In the genomic region with DNA sequence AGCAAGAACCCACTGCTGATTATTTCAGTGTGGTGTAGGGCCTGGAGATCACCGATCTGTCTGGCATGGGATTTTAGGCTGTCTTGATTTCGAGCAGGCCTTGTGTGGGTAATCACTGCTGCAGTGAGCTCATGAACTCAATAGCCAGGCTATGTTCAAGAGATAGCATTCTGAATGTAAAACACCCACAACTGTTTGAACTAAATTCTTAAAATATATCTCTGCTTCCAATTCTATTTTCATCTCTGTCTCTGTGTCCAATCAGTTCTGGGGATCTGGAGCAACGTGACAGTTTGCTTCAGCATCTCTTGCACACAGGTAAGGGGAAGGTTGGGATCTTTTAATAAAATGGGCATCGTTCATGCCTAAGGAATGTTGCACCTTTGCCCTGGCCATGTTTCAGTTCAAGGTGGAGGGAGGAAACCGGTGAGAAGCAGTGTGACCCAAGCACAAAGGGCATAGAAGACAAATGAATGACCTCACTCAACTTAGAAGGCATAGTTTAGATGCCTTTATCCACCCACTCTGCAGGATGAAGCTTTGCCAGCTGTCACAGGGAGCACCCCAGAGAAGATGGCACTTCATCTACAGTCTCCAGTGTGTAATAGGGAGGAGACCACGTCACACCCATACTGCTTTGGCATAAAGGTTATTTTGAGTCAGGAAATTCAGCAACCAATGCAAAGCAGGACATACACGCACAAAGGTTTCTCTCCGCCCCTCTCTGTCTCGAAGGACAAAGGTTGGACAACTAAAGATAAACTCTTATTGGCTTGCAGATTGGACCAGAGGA, we compare ENCODE assay signal across 8 mouse cellular contexts. TPM values are rescaled to one million over a fixed set of nuclear protein-coding genes. Genes with fewer than 3 reads are reported as not detected.
DNase-seq lines count a peak whose midpoint lies in the region; ATAC-seq and TF ChIP-seq lines count a peak whose summit lies in the region.

No protein-coding gene starts in this region.

- dilution Hi-C loops in CH12.LX (cut with MboI; ENCODE audit: extremely low pct_ligation_motif_present, extremely low pct_unique_long_range_greater_than_20kb, low sequenced_read_pairs): no loop called here

- no peak for TF ChIP-seq POLR2A in CH12.LX (IDR thresholded peaks at IDR 0.05; ENCODE audit: low read depth, low read length)

- TF ChIP-seq EP300 in CH12.LX (IDR thresholded peaks at IDR 0.05; ENCODE audit: low read length): no peak

- no peak for TF ChIP-seq CTCF in CH12.LX (conservative IDR thresholded peaks at IDR 0.05 in 1 of 2, IDR thresholded peaks at IDR 0.05 in 1 of 2; ENCODE audit: low read depth in 2 of 2, low read length in 2 of 2)
- TF ChIP-seq CTCF in intestine, postnatal 0 days (IDR thresholded peaks at IDR 0.05; ENCODE audit: low read depth): no peak

- no peaks in the 10 kb centered on the region for H3K27me3 ChIP-seq in CH12.LX (replicated peaks)
- H3K27me3 ChIP-seq in embryonic facial prominence, embryonic 10.5 days (replicated peaks; ENCODE audit: low read depth, poor library complexity, severe bottlenecking): no peaks in the 10 kb centered on the region
- no peaks in the 10 kb centered on the region for H3K27me3 ChIP-seq in intestine, postnatal 0 days (replicated peaks; ENCODE audit: control insufficient read depth, insufficient read depth, low read length)
- no peaks in the 10 kb centered on the region; the same call in 1 of the 2 replicates for H3K27me3 ChIP-seq in midbrain, embryonic 10.5 days (ENCODE audit: low read depth, poor library complexity, severe bottlenecking)

- H3K9ac ChIP-seq in CH12.LX (ENCODE audit: insufficient read depth, low read depth): 0 out of 2 replicates have a peak overlapping the region, but pooled peaks have one; percentile 73
- no peak overlapping the region for H3K9ac ChIP-seq in intestine, postnatal 0 days (ENCODE audit: low read depth, low read length)

- 64% methylated on average over 9 of the region's 9 CpGs for WGBS in embryonic facial prominence, embryonic 10.5 days
- 33% methylated on average over 9 of the region's 9 CpGs for WGBS in intestine, postnatal 0 days
- 65% methylated on average over 9 of the region's 9 CpGs for WGBS in midbrain, embryonic 10.5 days

- no peaks in the 10 kb centered on the region for H3K9me3 ChIP-seq in CH12.LX (replicated peaks; ENCODE audit: low read length)
- H3K9me3 ChIP-seq in embryonic facial prominence, embryonic 10.5 days: no peaks in the 10 kb centered on the region
- H3K9me3 ChIP-seq in intestine, postnatal 0 days (ENCODE audit: control insufficient read depth): no peaks in the 10 kb centered on the region
- H3K9me3 ChIP-seq in midbrain, embryonic 10.5 days (replicated peaks): no peaks in the 10 kb centered on the region

- TF ChIP-seq RAD21 in CH12.LX (IDR thresholded peaks at IDR 0.05; ENCODE audit: low read depth, low read length): no peak

- H3K27ac ChIP-seq in CH12.LX (ENCODE audit: insufficient read depth, low read depth): peak overlapping the region; percentile 56; the same call in 1 of the 2 replicates
- H3K27ac ChIP-seq in embryonic facial prominence, embryonic 10.5 days (replicated peaks): no peak overlapping the region
- peak overlapping the region; percentile 74 for H3K27ac ChIP-seq in intestine, postnatal 0 days (ENCODE audit: low read depth, low read length)
- no peak overlapping the region for H3K27ac ChIP-seq in midbrain, embryonic 10.5 days (replicated peaks)

- peak; percentile 73 for ATAC-seq in intestine, postnatal 0 days

- no peaks in the 10 kb centered on the region for H3K79me2 ChIP-seq in CH12.LX (replicated peaks; ENCODE audit: control insufficient read depth, extremely low read depth, insufficient read depth, poor library complexity, severe bottlenecking)

- H3K36me3 ChIP-seq in CH12.LX (replicated peaks in 1 of 2; ENCODE audit: control insufficient read depth in 1 of 2, insufficient read depth in 1 of 2, low read length in 1 of 2): no peaks in the 10 kb centered on the region
- no peaks in the 10 kb centered on the region for H3K36me3 ChIP-seq in embryonic facial prominence, embryonic 10.5 days (replicated peaks)
- H3K36me3 ChIP-seq in intestine, postnatal 0 days (ENCODE audit: control insufficient read depth, insufficient read depth): no peaks in the 10 kb centered on the region
- H3K36me3 ChIP-seq in midbrain, embryonic 10.5 days: no peaks in the 10 kb centered on the region

- DNase-seq in heart, adult 11 months: peak; percentile 92
- DNase-seq in heart, postnatal 10 days: no peak
- DNase-seq in CH12.LX (ENCODE audit: extremely low read depth): peak; percentile 63
- DNase-seq in embryonic facial prominence, embryonic 10.5 days (ENCODE audit: low spot score): no peak
- no peak for DNase-seq in midbrain, embryonic 10.5 days (ENCODE audit: low spot score)
- DNase-seq in layer of hippocampus, postnatal 25 days (ENCODE audit: extremely low spot score in 1 of 2, low spot score in 1 of 2): no peak
- DNase-seq in layer of hippocampus, postnatal 14 days (ENCODE audit: low spot score in 2 of 2): no peak

- in situ Hi-C loops in CH12.LX (cut with MboI; ENCODE audit: low pct_ligation_motif_present, low pct_unique_long_range_greater_than_20kb, low sequenced_read_pairs): loop anchor here (10.0 to 25.0 kb wide), 2 partner anchors 230 to 483 kb away; partner anchors contain the start of gene Mrpl16

- H3K4me1 ChIP-seq in CH12.LX (ENCODE audit: control insufficient read depth in 1 of 2, insufficient read depth in 2 of 2): peaks cover 9 to 18% of the 10 kb centered on the region in 2 experiments
- peaks cover 35% of the 10 kb centered on the region for H3K4me1 ChIP-seq in embryonic facial prominence, embryonic 10.5 days
- no peaks in the 10 kb centered on the region for H3K4me1 ChIP-seq in intestine, postnatal 0 days (replicated peaks; ENCODE audit: control insufficient read depth, insufficient read depth, low read length)
- peaks cover 33% of the 10 kb centered on the region for H3K4me1 ChIP-seq in midbrain, embryonic 10.5 days

- peak overlapping the region in 2 of 3 experiments; percentile 59 to 69 for H3K4me3 ChIP-seq in CH12.LX (replicated peaks in 1 of 3; ENCODE audit: low read depth in 2 of 3, low read length in 2 of 3, poor library complexity in 1 of 3)
- H3K4me3 ChIP-seq in embryonic facial prominence, embryonic 10.5 days: peak overlapping the region; percentile 69
- peak overlapping the region; percentile 75 for H3K4me3 ChIP-seq in intestine, postnatal 0 days (ENCODE audit: low read depth, low read length)
- peak overlapping the region; percentile 67 for H3K4me3 ChIP-seq in midbrain, embryonic 10.5 days

- peak overlapping the region; percentile 44; the same call in 1 of the 2 replicates for H3K4me2 ChIP-seq in CH12.LX (ENCODE audit: insufficient read depth, low read depth, poor library complexity, severe bottlenecking)
- peak overlapping the region; percentile 61 for H3K4me2 ChIP-seq in intestine, postnatal 0 days (replicated peaks; ENCODE audit: low read depth)

- intact Hi-C loops in heart, postnatal 10 days (cut with DNase I): loop anchor here (2.0 to 5.0 kb wide), 2 partner anchors 38 to 392 kb away; no protein-coding TSS in a partner anchor

TF ChIP-seq in CH12.LX, 34 proteins besides CTCF, POLR2A, EP300 and RAD21:
- no peak for TF ChIP-seq JUN (IDR thresholded peaks at IDR 0.05; ENCODE audit: insufficient read depth, low read depth, low read length)
- TF ChIP-seq JUND (conservative IDR thresholded peaks at IDR 0.05; ENCODE audit: low read depth, low read length): no peak
- TF ChIP-seq ELF1 (IDR thresholded peaks at IDR 0.05; ENCODE audit: low read depth, low read length): no peak
- no peak for TF ChIP-seq KAT2A (IDR thresholded peaks at IDR 0.05; ENCODE audit: insufficient replicate concordance, low read length)
- TF ChIP-seq RCOR1 (conservative IDR thresholded peaks at IDR 0.05; ENCODE audit: low read depth, low read length): no peak
- no peak for TF ChIP-seq NRF1 (IDR thresholded peaks at IDR 0.05; ENCODE audit: low read depth, low read length)
- no peak for TF ChIP-seq USF1 (IDR thresholded peaks at IDR 0.05; ENCODE audit: low read depth, low read length)
- no peak for TF ChIP-seq MAZ (IDR thresholded peaks at IDR 0.05; ENCODE audit: low read depth, low read length)
- no peak for TF ChIP-seq HCFC1 (IDR thresholded peaks at IDR 0.05; ENCODE audit: low read depth, low read length)
- TF ChIP-seq MXI1 (IDR thresholded peaks at IDR 0.05; ENCODE audit: low read depth, low read length): no peak

RNA-seq across cellular contexts. Expression of gene Olfr1423, which starts 36.7 kb away (rescaled TPM):
- total RNA-seq in heart, postnatal 10 days (2021): not detected
- total RNA-seq in CH12.LX (2012; rRNA removed) (under 0.01 TPM in 1 of 2 replicates, not detected in the other), CH12.LX (2014; rRNA removed) (not detected in 2 replicates)
- 0.04 and 0.07 TPM in 2 replicates for polyA plus RNA-seq in CH12.LX (2012; ENCODE audit: insufficient read length, low read depth)
- polyA plus RNA-seq in embryonic facial prominence, embryonic 10.5 days (2016; fragmentation: Nextera tagmentation; extraction: Ambion mirVana): 0.04 and 0.09 TPM in 2 replicates
- not detected in 2 replicates for polyA plus RNA-seq in intestine, postnatal 0 days (2015; fragmentation: Nextera tagmentation; extraction: Ambion mirVana)
- polyA plus RNA-seq in midbrain, embryonic 10.5 days (2016; fragmentation: Nextera tagmentation; extraction: Ambion mirVana): 0.02 TPM in 1 of 2 replicates, not detected in the other
- total RNA-seq in layer of hippocampus, postnatal 25 days (2021): not detected
- not detected for total RNA-seq in layer of hippocampus, postnatal 14 days (2021)

RNA-seq across cellular contexts. Expression of gene Osbp, which starts 38.7 kb away (rescaled TPM):
- total RNA-seq in heart, postnatal 10 days (2021): 10 to 100 TPM; 74.0 to 83.6 TPM
- 17.7 and 20.6 TPM in 2 replicates for total RNA-seq in CH12.LX (2012; rRNA removed)
- total RNA-seq in CH12.LX (2014; rRNA removed): 21.1 and 21.4 TPM in 2 replicates
- polyA plus RNA-seq in CH12.LX (2012; ENCODE audit: insufficient read length, low read depth): 24.7 and 25.0 TPM in 2 replicates
- 2.8 and 3.5 TPM in 2 replicates for polyA plus RNA-seq in embryonic facial prominence, embryonic 10.5 days (2016; fragmentation: Nextera tagmentation; extraction: Ambion mirVana)
- 6.2 and 6.9 TPM in 2 replicates for polyA plus RNA-seq in intestine, postnatal 0 days (2015; fragmentation: Nextera tagmentation; extraction: Ambion mirVana)
- 2.7 and 2.9 TPM in 2 replicates for polyA plus RNA-seq in midbrain, embryonic 10.5 days (2016; fragmentation: Nextera tagmentation; extraction: Ambion mirVana)
- total RNA-seq in layer of hippocampus, postnatal 25 days (2021): 10 to 100 TPM; 52.9 to 54.8 TPM
- 10 to 100 TPM; 54.8 to 56.2 TPM for total RNA-seq in layer of hippocampus, postnatal 14 days (2021)

RNA-seq across cellular contexts. Expression of gene Olfr1424, which starts 58.1 kb away (rescaled TPM):
- total RNA-seq in heart, postnatal 10 days (2021): not detected
- total RNA-seq in CH12.LX (2012; rRNA removed) (not detected in 2 replicates), CH12.LX (2014; rRNA removed) (not detected in 2 replicates)
- polyA plus RNA-seq in CH12.LX (2012; ENCODE audit: insufficient read length, low read depth): not detected in 2 replicates
- polyA plus RNA-seq in embryonic facial prominence, embryonic 10.5 days (2016; fragmentation: Nextera tagmentation; extraction: Ambion mirVana): not detected in 2 replicates
- not detected in 2 replicates for polyA plus RNA-seq in intestine, postnatal 0 days (2015; fragmentation: Nextera tagmentation; extraction: Ambion mirVana)
- not detected in 2 replicates for polyA plus RNA-seq in midbrain, embryonic 10.5 days (2016; fragmentation: Nextera tagmentation; extraction: Ambion mirVana)
- not detected for total RNA-seq in layer of hippocampus, postnatal 25 days (2021)
- not detected for total RNA-seq in layer of hippocampus, postnatal 14 days (2021)

Comparison
In these comparisons a context has a peak if more than half of its experiments do, and no peak if none do; other contexts are left out.
1. DNase-seq: peak in heart, adult 11 months (single experiment) and CH12.LX (single experiment); none in heart, postnatal 10 days (0 of 2), embryonic facial prominence, embryonic 10.5 days (single experiment), midbrain, embryonic 10.5 days (single experiment), layer of hippocampus, postnatal 25 days (0 of 2) and layer of hippocampus, postnatal 14 days (0 of 2).
2. H3K27ac ChIP-seq: peak in CH12.LX (single experiment) and intestine, postnatal 0 days (single experiment); none in embryonic facial prominence, embryonic 10.5 days (single experiment) and midbrain, embryonic 10.5 days (single experiment).
3. Peak in every context shown above with its lines, with median percentiles within 50 percentile points of each other: H3K4me3 ChIP-seq.